Mouse (Mus musculus) midbrain, embryonic 16.5 days (tissue): ENCODE measurements around the gene Tbccd1. TPM values are rescaled to one million over a fixed set of nuclear protein-coding genes. Genes with fewer than 3 reads are reported as not detected.

Experiments used
- ATAC-seq: fragments of 200-750 bp; cut with Nextera tagmentation; 2 replicates; pipeline ENCODE4 v1.8.0; 2017; ENCODE audit warnings: moderate TSS enrichment
- H3K27ac ChIP-seq: fragments of 300-500 bp; sonication (generic); 2 replicates; pipeline ENCODE4 v1.5.1; 2014; ENCODE audit warnings: mild to moderate bottlenecking, low read length, mixed read lengths
- H3K27me3 ChIP-seq: fragments of 300-500 bp; sonication (generic); 2 replicates; pipeline ENCODE4 v1.6.1; 2014; ENCODE audit warnings: low read depth, low read length, mixed read lengths; ENCODE audit not compliant: control insufficient read depth, insufficient read depth
- H3K36me3 ChIP-seq: fragments of 300-500 bp; sonication (generic); 2 replicates; pipeline ENCODE4 v1.6.1; 2014; ENCODE audit warnings: mild to moderate bottlenecking, low read length, moderate library complexity, mixed read lengths; ENCODE audit not compliant: control insufficient read depth, insufficient read depth
- H3K4me1 ChIP-seq: fragments of 300-500 bp; sonication (generic); 2 replicates; pipeline ENCODE4 v1.6.1; 2014; ENCODE audit warnings: mild to moderate bottlenecking, low read length, mixed read lengths; ENCODE audit not compliant: control insufficient read depth, insufficient read depth
- H3K4me2 ChIP-seq: fragments of 300-500 bp; sonication (generic); 2 replicates; pipeline ENCODE4 v1.6.1; 2014; ENCODE audit warnings: mild to moderate bottlenecking, low read length, mixed read lengths
- H3K4me3 ChIP-seq: fragments of 300-500 bp; sonication (generic); 2 replicates; pipeline ENCODE4 v1.5.1; 2014; ENCODE audit warnings: low read depth, mild to moderate bottlenecking, low read length, moderate library complexity, mixed read lengths
- H3K9ac ChIP-seq: fragments of 300-500 bp; sonication (generic); 2 replicates; pipeline ENCODE4 v1.6.1; 2014; ENCODE audit warnings: low read depth, low read length, mixed read lengths
- H3K9me3 ChIP-seq: fragments of 300-500 bp; sonication (generic); replicated peaks from 2 replicates; pipeline ENCODE4 v1.6.1; 2014; ENCODE audit warnings: mild to moderate bottlenecking, low read length, mixed read lengths; ENCODE audit not compliant: control insufficient read depth, poor library complexity, severe bottlenecking
- WGBS: fragments of 180-500 bp; shearing (Covaris S2); extraction: QIAGEN DNeasy Blood & Tissue Kit; methylation state at CpG from one replicate; pipeline ENCODE4 v1.1.7; 2014; 5-methylcytosine and 5-hydroxymethylcytosine counted together
- polyA plus RNA-seq: library from polyadenylated mRNA; unstranded; fragments of >200 nt; fragmentation: Nextera tagmentation; extraction: Ambion mirVana; gene quantifications from 2 replicates; pipeline ENCODE4 v1.2.1, GENCODE M21; 2015

Gene Tbccd1
- 20.5 and 24.0 TPM in 2 replicates for polyA plus RNA-seq

DNA sequence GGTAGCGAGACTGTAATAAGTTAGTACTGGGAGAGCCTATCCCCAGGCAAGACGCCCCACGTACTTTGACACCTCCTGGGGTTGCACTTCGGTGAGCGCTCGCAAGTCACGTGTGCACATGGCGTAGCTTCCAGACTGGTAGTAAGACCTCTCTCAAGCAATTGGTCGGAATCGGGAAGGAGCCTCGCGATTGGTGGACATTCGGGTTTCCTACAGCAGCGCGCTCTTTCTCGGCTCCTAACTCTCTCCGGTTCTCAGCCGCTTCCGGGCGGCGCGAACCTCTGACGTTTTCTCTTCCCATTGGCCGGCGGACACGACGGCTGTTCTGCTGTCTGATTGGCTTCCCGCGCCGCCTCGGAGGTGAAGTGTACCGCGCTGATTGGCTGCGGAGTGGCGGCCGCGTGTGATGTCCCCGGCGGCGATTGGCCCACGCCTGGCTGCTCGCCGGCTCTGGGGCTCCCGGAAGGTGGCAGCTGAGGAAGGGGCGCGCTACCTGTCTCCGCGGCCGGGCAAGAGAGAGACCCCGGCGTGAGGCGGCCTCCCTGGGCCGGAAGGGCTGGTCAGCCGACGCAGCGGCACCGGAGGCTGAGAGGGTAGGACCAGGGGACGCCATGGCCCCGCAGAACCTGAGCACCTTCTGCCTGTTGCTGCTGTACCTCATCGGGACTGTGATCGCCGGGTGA lies at the start of gene Tbccd1, which contains the start of gene Dnajb11:
TSS of gene Tbccd1 (minus strand) at position 239 of the 683 bp plus-strand sequence.
TSS of gene Dnajb11 (plus strand) at position 415 of the 683 bp plus-strand sequence.
- Histone ChIP-seq H3K27me3 (no peaks in the 10 kb centered on the region), H3K4me1 (peaks cover 13% of the 10 kb centered on the region), H3K9me3 (no peaks in the 10 kb centered on the region), H3K36me3 (peaks cover under 1% of the 10 kb centered on the region; the same call in 1 of the 2 replicates), H3K4me3 (peak within 1 kb of the TSS; percentile 99), H3K9ac (peak within 1 kb of the TSS; percentile 87), H3K27ac (peak within 1 kb of the TSS; percentile 67), H3K4me2 (peak within 1 kb of the TSS; percentile 91)
- under 1% methylated on average over 60 of the region's 62 CpGs for WGBS
- peak; percentile 100 for ATAC-seq

DNA sequence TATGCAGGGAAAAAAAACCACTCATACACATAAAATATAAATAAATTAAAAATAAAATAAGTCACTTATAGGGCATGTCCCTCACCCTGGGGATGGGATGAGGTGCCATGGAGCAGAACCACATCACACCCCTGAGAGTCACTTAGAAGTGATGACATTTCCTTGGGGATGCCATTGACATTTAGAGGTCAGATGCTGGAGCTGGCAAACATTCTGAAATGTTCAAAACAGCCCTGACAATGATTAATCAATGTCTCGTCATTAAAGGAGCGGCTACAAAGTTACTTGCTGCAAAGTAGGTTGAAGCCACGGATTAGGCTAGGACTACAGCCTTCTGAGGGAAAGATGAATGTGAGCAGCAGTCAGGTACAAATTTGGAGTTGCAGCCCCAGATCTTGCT lies 43.9 kb upstream of the Tbccd1 start:
- Histone ChIP-seq H3K4me2 (no peak overlapping the region), H3K36me3 (no peaks in the 10 kb centered on the region), H3K9me3 (no peaks in the 10 kb centered on the region), H3K27ac (no peak overlapping the region), H3K9ac (no peak overlapping the region), H3K4me1 (no peaks in the 10 kb centered on the region), H3K27me3 (no peaks in the 10 kb centered on the region), H3K4me3 (no peak overlapping the region)
- no peak for ATAC-seq
- WGBS = 90% methylated on average over 3 of the region's 3 CpGs

DNA sequence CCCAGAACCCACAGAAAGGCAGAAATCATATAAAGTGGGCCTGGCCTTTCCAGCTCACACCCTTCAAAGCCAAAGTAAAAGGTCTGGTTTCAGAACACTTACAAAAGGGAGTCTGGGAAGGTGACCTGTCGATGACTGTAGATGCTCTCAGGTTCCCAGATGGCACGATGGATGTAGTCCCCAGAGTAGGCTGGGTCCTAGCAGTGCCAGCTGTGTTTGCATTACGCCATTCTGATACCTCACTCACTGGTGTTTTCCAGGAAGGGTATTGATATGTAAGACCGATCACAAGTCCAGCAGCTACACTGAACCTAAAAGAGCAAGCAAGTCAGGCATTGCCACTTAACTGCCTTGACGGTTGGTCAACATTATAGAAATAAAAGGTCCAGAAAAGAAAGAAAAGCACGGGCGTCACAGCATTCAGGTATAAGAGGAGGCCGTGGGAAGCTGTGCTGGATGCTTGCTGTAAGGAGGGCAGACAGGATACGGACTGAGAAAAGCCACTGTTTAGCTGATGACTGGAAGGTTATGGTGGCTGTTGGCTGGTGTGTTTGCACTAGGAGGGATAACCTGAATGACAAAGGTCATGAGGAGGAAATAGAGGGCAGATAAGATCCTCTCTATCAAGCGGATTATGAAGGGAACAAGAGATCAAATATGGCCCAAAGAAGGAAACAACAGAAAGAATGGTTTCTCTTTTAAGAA lies 42.5 kb upstream of the Tbccd1 start:
- WGBS = 82% methylated on average over 10 of the region's 10 CpGs
- Histone ChIP-seq H3K9ac (no peak overlapping the region), H3K27me3 (no peaks in the 10 kb centered on the region), H3K27ac (no peak overlapping the region), H3K4me2 (no peak overlapping the region), H3K36me3 (no peaks in the 10 kb centered on the region), H3K4me1 (no peaks in the 10 kb centered on the region), H3K4me3 (no peak overlapping the region), H3K9me3 (no peaks in the 10 kb centered on the region)
- no peak for ATAC-seq

DNA sequence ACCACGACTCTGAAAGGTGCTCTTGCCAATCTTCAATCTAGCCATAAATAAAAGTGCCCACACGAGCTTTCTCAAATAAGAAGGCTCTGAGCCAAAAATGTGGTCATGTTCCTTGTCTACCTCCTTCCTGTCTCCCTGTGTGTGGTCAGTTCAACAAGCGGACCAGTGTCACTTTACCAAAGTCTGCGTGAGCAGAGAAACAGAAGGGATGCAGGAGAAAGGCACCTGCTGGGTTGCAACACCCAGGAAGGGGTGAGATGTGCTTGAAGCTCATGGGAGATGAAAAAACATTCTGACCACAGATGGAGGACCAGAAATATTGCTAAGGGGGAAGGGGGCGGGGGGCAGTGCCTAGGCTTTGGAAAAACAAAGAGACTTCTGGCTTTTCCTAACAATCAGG lies 41.9 kb upstream of the Tbccd1 start:
- no peak overlapping the region for H3K9ac ChIP-seq
- no peak for ATAC-seq
- H3K4me2 ChIP-seq = no peak overlapping the region
- no peak overlapping the region for H3K27ac ChIP-seq
- H3K36me3 ChIP-seq = no peaks in the 10 kb centered on the region
- H3K9me3 ChIP-seq = no peaks in the 10 kb centered on the region
- no peaks in the 10 kb centered on the region for H3K4me1 ChIP-seq
- H3K27me3 ChIP-seq = no peaks in the 10 kb centered on the region
- WGBS = 62% methylated on average over 5 of the region's 5 CpGs
- no peak overlapping the region for H3K4me3 ChIP-seq

DNA sequence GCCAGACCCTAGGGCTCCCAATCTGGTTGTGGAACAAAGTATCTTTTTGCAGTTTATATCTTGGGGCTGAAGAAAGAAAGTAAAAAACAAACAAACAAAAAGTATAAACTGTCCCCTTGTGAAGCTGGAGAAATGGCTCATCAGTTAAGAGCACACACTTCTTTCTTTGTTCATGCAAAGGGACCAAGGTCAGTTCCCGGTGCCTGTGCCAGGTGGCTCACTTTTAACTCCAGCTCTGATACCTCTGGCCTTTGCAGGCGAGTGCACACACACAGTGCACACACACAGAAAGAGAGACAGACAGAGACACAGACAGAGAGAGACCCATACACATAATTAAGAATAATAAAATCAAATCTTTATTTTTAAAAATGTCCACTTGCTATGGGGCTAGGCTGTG lies 39.1 kb upstream of the Tbccd1 start:
- WGBS = 78% methylated on average over 2 of the region's 2 CpGs
- no peaks in the 10 kb centered on the region for H3K36me3 ChIP-seq
- no peak overlapping the region for H3K4me3 ChIP-seq
- H3K9ac ChIP-seq = no peak overlapping the region
- H3K27me3 ChIP-seq = no peaks in the 10 kb centered on the region
- ATAC-seq = no peak
- no peak overlapping the region for H3K27ac ChIP-seq
- H3K4me1 ChIP-seq = no peaks in the 10 kb centered on the region
- no peaks in the 10 kb centered on the region for H3K9me3 ChIP-seq
- no peak overlapping the region for H3K4me2 ChIP-seq

DNA sequence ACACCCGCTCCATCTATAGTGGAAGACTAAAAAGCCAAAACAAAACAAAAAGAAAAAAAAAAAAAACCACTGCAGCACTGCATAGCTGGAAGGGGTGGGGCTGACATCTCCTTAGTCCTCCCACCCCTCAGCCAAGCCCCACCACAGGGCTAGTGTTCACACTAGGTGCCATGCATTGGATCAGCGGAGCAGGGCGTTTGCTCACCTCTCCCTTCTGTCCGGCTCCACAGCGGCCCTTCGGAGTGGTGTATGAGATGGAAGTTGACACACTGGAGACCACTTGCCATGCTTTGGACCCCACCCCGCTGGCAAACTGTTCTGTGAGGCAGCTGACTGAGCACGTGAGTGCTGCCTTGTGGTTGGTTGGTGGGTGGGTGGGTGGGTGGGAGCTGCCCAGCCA lies 36.6 kb upstream of the Tbccd1 start:
- H3K4me2 ChIP-seq = no peak overlapping the region
- H3K27me3 ChIP-seq = no peaks in the 10 kb centered on the region
- H3K27ac ChIP-seq = no peak overlapping the region
- H3K9me3 ChIP-seq = no peaks in the 10 kb centered on the region
- no peaks in the 10 kb centered on the region for H3K36me3 ChIP-seq
- H3K4me1 ChIP-seq = no peaks in the 10 kb centered on the region
- ATAC-seq = no peak
- H3K4me3 ChIP-seq = no peak overlapping the region
- 71% methylated on average over 8 of the region's 8 CpGs for WGBS
- no peak overlapping the region for H3K9ac ChIP-seq

DNA sequence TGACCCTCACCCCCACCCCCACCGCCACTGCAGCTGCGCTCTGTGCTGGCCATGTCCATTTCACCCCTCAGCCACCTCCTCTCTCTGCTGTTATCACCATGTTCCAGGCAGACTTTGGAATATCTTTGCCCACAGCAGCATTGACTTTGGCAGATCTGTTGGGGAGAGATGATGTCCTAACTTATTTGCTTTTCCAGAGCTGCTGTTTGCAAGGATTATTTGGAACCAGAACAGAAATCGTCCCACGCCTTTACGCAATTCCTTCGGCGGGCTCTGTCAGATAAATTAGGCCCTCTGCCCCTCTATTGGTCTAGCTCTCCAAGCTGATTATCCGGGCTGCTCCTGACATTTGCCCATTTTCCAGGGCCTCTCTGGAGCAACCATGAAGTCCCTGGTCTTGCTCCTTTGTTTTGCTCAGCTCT lies 34.3 kb upstream of the Tbccd1 start:
- Histone ChIP-seq H3K36me3 (no peaks in the 10 kb centered on the region), H3K4me3 (no peak overlapping the region), H3K27ac (no peak overlapping the region), H3K9me3 (no peaks in the 10 kb centered on the region), H3K4me2 (no peak overlapping the region), H3K4me1 (no peaks in the 10 kb centered on the region), H3K9ac (no peak overlapping the region), H3K27me3 (no peaks in the 10 kb centered on the region)
- no peak for ATAC-seq
- 93% methylated on average over 8 of the region's 8 CpGs for WGBS

DNA sequence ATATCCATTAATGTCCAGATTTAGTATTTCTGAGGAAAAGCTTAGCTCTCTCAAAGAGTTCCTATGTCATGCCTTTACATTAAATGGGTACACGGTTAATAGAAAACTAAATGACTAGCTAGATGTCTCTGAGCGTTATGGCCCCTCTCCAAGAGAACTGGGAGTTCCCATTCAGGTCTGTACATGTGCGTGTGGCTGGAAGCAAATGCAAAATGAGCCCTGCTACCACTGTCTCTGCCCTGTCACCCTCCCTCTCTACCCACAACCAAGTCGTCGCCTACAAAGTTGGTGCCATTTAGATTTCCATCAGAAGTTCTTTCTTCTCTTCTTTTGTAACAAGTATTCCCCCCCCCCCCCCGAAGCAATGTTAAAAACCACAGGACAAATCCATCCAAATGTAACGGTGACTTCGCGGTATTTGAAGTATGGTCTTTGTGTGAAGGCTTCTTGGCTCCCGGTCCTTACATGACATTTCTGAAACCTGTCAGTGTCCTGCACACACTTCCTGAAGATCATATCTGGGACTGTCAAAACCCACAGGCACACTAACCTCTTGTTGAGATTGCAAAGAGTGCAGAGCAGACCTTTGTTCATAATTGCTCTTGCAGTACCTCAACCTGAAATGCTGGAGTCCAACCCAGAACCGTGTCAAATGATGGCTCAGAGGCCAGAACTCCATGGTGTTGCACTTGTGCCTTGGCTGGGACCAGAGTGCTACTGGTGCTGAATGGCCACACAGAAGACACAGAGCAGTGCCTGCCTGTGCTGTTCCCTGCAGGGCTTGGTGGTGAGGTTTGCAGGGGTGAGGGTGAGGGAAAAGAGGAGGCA lies 33.4 kb upstream of the Tbccd1 start, which contains the start of gene Ahsg:
TSS of gene Ahsg (plus strand) at position 595 of the 828 bp plus-strand sequence.
- no peaks in the 10 kb centered on the region for H3K36me3 ChIP-seq
- no peak within 1 kb of the TSS for H3K9ac ChIP-seq
- no peaks in the 10 kb centered on the region for H3K4me1 ChIP-seq
- no peaks in the 10 kb centered on the region for H3K27me3 ChIP-seq
- H3K9me3 ChIP-seq = no peaks in the 10 kb centered on the region
- 86% methylated on average over 11 of the region's 11 CpGs for WGBS
- H3K4me3 ChIP-seq = no peak within 1 kb of the TSS
- no peak within 1 kb of the TSS for H3K27ac ChIP-seq
- no peak within 1 kb of the TSS for H3K4me2 ChIP-seq
- ATAC-seq = no peak
